Mouse (Mus musculus) R1 (cell line): ENCODE results near the gene Tbc1d2.
"Not testable (repeated sequence)": the region's sequence is repeated elsewhere in the genome, so short reads cannot be mapped to it uniquely, and the experiment has no call there.

Experiments
- DNase-seq: peaks from one replicate; pipeline ENCODE4 v3.0.0-alpha.2; 2018; ENCODE audit warnings: low read depth, low spot score

The Tbc1d2 gene

DNA sequence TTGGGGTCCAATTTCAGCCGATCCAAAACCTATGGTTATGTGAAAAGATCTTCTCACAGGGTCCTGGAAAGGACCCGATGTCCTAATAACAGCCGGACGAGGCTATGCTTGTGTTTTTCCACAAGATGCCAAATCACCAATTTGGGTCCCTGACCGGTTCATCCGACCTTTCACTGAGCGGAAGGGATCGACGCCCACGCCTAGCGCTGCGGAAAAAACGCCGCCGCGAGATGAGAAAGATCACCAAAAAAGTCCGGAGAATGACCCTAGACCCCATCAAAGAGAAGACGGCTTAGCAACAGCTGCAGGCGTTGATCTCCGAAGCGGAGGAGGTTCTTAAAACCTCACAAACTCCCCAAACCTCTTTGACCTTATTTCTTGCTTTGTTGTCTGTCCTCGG is 68.4 kb downstream of the Tbc1d2 start:
- peak; percentile 39 for DNase-seq

DNA sequence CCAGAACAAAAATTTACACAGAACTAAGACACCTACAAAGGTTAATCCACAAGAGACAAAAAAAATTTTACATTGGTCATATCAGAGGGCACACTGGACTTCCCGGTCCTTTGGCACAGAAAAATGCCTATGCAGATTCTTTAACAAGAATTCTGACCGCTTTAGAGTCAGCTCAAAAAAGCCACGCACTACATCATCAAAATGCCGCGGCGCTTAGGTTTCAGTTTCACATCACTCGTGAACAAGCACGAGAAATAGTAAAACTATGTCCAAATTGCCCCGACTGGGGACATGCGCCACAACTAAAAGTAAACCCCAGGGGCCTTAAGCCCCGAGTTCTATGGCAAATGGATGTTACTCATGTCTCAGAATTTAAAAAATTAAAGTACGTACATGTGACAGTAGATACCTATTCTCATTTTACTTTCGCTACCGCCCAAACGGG is 69.2 kb downstream of the Tbc1d2 start:
- DNase-seq, result not testable (repeated sequence)

DNA sequence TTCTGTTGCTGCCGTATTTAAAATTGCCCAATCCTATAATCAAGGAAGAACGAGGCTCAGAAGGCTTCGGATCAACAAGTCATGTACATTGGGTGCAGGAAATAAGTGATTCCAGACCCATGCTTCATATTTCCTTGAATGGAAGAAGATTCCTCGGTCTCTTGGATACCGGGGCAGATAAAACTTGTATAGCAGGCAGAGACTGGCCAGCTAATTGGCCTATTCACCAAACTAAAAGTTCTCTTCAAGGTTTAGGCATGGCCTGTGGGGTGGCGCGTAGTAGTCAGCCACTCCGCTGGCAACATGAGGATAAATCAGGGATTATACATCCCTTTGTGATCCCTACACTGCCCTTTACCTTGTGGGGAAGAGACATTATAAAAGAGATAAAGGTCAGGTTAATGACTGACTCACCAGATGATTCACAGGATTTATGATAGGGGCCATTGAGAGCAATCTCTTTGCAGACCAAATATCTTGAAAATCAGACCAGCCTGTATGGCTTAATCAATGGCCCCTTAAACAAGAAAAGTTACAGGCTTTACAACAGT is 71.1 kb downstream of the Tbc1d2 start:
- DNase-seq, result not testable (repeated sequence)

DNA sequence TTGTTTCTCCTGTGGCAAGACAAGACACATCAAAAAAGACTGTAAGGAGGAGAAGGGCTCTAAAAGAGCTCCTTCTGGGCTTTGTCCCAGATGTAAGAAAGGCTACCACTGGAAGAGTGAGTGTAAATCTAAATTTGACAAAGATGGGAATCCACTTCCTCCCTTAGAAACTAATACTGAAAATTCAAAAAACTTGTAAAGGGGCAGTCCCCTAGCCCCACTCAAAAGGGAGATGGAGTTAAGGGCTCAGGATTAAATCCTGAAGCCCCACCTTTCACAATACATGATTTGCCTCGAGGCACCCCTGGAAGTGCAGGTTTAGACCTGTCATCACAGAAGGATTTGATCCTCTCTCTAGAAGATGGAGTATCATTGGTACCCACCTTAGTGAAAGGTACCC is 71.8 kb downstream of the Tbc1d2 start:
- DNase-seq, result no peak

DNA sequence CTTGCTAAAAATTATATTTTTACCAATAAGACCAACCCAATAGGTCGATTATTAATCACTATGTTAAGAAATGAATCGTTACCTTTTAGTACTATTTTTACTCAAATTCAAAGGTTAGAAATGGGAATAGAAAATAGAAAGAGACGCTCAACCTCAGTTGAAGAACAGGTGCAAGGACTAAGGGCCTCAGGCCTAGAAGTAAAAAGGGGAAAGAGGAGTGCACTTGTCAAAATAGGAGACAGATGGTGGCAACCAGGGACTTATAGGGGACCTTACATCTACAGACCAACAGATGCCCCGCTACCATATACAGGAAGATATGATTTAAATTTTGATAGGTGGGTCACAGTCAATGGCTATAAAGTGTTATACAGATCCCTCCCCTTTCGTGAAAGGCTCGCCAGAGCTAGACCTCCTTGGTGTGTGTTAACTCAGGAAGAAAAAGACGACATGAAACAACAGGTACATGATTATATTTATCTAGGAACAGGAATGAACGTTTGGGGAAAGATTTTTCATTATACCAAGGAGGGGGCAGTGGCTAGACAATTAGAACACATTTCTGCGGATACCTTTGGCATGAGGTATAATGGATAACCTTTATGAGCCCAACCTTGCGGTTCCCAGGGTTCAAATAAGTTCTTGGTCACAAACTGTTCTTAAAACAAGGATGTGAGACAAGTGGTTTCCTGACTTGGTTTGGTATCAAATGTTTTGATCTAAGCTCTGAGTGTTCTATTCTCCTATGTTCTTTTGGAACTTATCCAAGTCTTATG is 74.3 kb downstream of the Tbc1d2 start:
- not testable (repeated sequence) for DNase-seq

DNA sequence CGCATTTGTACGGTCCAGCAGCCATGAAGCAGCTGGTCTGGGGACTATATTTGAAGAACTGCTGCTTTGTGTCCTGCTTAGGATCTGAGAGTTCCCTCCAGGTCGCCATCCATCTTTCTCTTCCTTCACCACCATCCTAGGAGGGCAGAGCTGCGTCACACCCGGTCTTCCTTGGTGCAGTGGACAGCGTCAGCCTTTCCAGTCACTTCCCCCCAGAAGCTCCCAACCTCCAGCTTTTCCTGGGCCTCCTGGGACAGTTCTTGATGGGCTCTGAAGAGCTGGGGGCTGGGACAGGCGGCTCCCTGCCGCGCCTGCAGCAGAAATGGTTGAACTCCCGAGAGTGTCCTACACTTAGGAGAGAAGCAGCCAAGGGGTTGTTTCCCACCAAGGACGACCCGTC is 75.2 kb downstream of the Tbc1d2 start:
- no peak for DNase-seq

DNA sequence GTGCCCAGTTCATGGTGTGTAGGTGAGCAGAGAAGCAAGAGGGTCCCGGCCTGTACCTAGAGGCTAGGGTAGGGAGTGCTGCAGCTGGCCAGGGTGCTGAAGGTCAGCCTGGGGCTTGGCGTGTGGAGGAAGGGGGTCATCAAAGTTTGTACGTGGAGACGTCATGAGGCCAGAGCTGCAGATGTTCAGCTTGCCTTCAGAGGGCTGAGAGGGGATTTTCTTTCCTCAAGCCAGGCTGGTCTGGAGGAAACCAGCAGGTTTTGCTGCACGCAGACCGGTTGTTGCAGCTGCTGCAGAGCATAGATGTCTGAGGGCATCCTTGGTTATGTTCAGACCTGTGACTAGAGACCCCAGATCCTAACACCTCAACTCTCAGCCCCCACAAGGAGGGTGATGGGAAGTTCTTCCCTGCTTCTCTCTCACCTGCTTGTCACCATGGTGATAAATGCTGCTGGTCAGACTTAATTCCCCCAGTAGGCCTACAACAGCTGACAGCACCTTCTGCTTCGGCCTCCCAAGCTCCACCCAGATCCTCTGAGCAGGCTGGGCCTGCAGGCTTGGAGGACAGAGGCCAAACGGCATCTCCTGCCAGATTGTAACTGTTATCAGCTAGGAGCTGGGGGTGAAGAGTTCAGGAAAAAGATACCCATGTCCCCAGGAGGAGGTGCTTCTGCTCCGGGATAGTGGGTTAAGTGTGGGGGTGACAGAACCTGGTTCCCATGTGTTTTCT is 75.8 kb downstream of the Tbc1d2 start:
- DNase-seq, result no peak

DNA sequence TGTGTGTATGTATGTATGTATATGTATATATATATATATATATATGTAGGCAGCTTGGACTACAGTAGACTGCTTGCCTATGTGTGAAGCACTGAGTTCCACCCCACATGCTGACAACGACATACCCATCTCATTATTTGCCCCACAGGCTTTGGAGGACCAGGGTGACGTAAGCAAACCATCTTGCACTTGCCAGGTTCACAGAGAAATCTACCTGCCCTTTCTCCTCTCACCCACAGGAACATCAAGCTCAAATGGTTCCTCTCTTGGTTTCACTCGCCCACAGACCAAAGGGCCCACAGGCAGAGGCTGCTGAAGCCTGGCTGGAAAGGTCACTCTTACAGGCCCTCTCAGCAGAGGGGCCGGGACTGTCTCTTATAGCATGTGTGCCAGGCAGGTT is 77.4 kb downstream of the Tbc1d2 start:
- no peak for DNase-seq

DNA sequence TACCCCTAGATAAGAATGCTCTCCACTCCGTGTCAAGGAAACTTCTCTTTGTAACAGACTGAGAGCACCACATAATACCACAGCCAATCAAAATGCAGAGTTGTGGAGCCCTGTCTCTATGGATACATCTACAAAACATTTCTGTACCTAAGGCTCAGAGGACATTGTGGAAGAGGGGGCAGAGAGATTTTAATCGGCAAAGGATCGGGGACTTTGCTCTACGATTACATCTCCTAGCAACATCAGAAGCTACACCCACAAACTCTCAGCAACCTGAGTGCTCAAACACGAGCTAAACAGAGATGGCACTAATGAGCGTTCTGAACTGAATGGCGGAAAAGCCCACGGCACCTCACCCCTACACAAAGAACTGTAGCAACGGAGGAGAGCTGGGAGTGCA is 78.3 kb downstream of the Tbc1d2 start:
- no peak for DNase-seq

DNA sequence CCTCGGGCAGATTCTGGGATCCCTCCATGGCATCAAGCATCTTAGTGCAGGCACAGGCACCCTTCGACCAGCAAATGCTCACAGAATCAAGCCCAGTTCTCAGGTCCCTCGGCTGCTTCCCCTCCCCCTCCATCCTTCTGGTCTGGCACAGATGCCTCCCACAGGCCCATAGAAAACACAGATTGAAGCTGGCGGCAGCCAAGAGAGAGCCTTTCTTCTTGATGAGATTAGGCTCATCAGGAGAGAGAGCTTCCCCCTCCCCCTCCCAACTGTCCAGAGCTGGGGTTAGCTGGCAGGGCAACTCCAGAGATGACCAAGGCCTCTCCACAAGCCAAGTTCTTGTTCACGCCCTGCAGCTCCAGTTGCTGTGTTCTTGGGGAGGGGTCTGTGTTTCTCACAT is 80.3 kb downstream of the Tbc1d2 start:
- no peak for DNase-seq

DNA sequence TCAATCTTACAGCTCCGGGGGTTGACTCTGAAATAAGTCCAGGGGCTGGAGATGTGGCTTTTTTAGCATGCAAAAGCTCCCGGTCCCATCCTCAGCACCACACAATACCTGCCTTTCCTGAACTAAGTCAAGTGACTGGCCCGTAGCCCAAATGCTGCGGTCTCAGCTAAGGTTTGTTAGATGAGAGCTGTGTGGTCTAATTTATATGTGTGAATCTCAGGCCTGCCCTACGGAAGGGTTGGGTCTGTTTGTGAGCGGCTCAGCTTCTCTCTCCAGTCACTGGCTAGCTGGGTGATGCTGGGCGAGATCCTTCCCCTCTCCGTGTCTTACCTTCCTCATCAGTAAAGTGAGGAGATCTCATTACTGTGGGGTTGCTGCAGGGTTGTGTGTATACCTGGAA is 81.8 kb downstream of the Tbc1d2 start:
- DNase-seq, result no peak

DNA sequence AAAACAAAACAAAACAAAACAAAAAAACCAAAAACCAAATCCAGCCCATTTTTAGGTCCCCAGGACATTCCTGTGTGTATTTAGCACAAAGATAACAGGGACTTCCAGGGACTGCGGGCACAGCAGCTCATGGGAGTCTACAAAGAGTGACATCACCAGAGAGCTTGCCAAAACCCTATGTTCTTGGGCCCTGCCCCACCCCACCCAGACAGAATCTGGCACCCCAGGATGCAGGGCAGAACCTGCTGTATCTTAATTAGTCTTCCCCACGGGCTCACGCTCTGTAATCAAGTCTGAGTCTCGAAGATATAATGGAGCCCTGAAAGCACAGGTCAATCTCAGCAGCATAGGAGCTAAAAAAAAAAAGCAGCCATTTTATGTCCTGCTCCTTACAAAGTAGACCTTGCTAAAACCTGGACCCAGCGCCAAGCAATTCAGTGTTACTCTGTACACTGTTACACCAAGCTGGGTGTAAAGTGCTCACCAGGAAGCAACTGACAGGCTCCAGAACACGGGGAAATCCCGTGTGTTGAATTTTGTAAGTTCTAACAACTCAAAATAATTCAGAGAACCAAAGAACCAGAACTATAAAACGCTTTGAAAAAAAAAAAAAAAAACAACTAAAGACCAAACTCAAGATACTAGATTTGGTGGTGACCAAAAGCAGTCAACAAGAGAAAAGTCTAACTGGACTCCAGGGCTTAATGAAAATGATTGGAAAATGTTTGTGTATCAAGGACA is 82.9 kb downstream of the Tbc1d2 start:
- DNase-seq, result no peak

DNA sequence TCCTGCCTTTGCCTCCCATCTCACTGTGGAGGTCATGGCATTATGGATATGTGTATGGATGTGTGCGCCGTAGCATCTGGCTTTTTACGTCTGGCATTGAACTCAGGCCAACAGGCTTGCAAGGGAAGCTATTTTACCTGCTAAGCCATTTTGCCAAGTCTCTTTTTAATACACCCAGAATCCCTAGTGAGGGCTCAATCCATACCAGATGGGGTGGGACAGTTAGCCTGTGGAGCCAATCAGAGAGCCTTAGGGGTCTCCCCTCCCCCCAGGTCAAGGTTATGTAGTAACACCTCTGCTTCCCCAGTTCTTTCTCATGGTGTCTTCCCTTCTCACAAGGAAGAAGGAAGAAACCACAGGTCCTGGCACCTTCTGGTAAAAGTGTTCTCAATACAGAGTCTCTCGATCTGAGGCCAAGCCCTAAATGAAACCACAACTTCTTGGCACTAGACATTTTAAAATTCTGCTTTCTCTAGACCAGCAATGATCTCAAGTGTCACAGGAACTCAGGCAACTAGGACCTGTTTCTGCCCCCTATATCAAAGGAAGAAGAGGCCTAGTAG is 84.5 kb downstream of the Tbc1d2 start:
- DNase-seq, result no peak

DNA sequence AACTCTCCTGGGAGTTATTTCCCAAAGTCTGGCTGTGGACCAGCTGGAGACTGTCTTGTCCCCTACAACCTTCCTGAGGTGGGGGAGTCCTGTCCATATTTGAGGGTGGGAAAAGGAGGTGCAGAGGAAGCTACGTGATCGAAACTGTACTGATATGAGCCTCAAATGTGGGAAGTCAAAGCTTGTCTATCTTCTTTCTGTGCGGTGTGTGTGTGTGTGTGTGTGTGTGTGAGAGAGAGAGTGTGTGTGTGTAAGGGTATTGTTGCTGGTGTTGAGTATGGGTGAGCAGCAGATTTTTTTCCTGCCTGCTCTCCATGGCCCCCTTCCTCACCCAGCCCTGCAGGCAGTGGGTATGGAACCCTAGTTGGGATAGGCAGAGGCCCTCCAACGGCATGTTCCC is 85.8 kb downstream of the Tbc1d2 start:
- no peak for DNase-seq

DNA sequence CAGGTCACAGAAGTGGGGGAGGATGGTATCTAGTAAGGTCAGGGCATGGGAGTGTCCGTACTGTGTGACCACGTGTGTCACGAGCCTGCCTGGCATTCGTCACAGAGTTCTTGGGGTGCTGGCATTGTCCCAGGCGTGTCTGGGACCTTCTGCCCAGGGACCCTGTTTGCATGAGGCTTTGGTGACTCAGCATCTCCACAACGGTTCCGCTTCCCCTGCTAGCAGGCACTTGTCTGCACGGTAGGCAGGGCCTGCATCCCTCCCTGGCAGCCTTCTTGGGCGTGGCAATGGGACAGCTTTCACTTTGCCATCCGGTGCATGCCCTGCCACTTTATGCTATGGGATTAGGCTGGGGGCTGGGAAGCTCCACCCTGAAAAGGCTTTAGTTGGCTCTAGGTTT is 86.2 kb downstream of the Tbc1d2 start:
- DNase-seq, result no peak

DNA sequence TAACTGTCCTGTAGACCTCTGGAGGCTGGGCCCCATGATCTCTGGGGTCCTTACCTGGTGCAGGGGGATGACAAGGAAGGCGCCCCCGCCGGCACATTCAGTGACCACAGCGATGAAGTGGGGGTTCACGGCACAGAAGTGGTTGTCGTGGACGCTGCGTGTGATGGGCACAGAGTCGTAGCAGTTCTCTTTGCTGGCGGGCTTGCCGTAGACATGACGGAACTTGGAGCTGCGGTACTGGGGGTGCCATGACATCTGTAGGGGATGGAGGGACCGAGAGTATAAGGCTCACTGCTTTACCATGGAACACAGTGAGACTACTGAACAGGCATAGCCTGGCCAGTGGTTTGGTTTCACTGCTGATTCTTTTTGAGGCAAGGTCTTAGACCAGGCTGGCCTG is 87.2 kb downstream of the Tbc1d2 start:
- DNase-seq, result no peak

DNA sequence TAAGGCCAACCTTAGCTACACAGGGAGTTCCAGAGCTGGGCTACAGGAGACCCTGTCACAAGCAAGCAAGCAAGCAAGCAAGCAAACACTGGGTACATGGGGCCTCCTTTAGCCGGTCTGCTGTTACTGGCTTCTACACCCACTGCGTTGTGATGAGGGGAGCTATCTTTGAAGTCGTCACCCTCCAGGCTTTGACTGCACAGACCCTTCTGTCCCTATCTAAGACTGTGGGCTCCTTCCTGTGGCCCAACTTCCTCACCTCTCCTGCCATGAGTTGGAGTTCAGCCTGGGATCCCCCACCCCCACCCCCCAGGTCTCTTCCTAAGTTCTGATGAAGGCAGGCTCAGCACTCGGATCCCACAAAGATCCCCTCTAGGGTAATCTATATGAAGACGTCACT is 88.0 kb downstream of the Tbc1d2 start:
- no peak for DNase-seq

DNA sequence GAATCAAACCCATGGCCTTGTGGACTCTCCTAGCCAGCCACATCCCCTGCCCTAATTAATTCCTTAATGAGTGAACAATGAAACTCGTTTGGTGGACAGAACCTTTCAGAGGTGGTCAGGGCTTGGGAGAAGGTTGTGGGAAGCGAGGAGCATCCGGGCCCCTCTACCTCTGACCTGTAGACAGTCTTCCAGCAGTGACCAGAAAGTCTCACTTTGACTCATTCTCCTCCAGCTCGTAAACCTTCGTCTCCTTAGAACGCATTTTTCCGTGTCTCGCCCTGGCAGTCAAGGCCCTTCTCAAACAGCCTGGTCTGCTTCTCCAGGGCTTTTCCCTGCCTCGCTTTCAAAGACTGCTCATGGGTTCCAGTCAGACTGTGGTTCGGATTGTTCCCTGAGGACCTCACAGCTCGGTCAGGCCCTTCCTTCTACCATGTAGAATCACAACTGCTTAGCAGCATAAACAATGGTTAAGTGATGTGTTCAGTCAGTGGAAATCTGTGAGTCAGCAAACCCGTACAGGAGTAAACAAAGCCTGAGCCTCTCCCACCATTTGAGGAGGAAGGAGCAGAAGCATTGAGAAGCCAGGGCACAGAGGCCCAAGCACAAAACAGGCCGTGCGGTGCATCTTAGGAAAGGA is 89.8 kb downstream of the Tbc1d2 start:
- DNase-seq, result no peak

DNA sequence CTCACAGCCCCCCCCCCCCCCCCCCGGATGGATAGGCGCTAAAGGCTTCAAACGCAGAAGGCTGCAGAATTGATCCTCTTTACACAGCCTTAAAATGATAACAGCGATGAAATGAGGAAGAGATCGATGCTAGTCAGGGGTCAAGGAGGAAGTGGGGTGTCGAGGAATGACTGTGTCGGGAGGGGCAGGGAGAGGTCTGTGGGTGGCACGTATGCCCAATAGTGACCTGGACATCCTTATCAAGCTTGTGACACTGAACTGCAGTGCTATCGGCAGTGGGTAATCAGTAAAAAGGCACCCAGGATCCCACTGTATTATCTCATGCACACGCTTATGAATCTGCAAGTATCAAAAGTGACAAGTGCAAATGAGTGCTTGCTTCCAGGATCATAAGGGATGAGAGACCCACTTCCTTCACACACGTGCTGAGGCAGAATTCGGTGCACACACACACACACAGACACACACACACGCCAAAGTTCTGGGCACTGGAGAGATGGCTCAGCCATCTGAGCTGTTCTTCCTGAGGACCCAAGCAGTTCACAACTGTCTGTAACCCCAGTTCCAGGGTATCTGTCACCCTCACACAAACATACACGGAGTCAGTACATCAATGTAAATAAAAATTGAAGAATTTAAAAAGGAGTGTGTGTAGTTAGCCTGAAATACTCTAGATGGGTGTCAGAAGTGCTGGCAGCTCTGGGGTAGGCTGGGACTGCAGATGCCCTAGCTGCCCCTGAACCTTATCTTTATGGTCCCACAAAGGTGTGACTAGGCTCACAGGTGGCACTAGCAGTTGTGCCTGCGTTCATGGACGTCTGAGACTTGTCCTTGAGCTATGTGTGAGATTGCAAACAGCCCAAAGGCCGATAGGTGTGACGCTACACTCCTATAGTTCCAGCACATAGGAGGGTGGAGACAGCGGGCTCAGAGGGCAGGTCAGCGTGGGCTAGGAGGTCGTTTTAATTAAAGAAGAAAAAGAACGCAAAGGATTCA is 91.0 kb downstream of the Tbc1d2 start:
- DNase-seq, result no peak

DNA sequence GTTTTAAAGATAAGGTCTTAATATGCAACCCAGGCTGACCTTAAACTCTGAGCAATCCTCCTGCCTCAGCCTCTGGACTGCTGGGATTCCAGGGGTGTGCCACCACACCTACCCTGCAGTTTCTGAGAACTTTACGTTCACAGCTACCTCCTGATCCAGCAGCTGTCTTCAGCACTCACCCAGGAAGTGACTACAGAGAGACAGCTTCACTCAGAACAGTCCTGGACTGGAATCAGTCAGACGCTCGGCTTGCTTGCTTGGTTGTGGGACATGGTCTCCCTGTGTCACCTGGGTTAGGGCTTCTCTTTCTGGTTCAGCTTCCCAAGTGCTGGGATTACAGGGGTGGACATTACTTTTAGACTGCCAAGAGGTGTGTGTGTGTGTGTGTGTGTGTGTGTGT is 93.1 kb downstream of the Tbc1d2 start:
- DNase-seq, result no peak
